Mouse (Mus musculus): ENCODE data around the gene Abcb11.

Gene Abcb11

DNA sequence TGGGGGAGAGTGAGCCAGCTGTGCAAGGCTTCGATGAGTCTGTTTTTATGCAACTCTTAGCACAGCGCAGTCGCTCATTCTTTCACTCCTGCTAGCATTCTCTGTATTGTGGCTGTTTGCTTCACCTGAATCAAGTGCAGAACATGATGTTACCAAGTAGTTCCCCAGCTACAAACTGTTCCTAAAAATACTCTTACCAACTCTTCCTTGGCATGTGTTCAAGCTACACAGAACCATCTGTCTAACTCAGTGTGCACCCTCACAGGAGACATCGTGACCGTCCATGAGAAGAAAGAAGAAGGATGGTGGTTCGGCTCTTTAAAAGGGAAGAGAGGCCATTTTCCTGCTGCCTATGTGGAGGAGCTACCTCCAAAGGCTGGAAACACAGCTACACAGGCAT lies 153.7 kb downstream of the Abcb11 start:
- DNase-seq (ENCODE audit: low spot score): no peak
